Mouse (Mus musculus) cerebellum, adult 2 months (tissue): Measurements from ENCODE around the gene Tuba1c.

Experiments
- CTCF ChIP-seq: fragments of 200-500 bp; IDR thresholded peaks from 2 replicates; pipeline ENCODE4 v1.5.1; 2011; ENCODE audit warnings: low read depth, mild to moderate bottlenecking, control low read depth, low read length, moderate library complexity, borderline replicate concordance; ENCODE audit not compliant: insufficient read depth
- POLR2A ChIP-seq: fragments of 200-500 bp; IDR thresholded peaks from 2 replicates; pipeline ENCODE4 v1.6.1; 2011; ENCODE audit warnings: low read length, control low read depth, borderline replicate concordance; ENCODE audit not compliant: insufficient read depth

DNA sequence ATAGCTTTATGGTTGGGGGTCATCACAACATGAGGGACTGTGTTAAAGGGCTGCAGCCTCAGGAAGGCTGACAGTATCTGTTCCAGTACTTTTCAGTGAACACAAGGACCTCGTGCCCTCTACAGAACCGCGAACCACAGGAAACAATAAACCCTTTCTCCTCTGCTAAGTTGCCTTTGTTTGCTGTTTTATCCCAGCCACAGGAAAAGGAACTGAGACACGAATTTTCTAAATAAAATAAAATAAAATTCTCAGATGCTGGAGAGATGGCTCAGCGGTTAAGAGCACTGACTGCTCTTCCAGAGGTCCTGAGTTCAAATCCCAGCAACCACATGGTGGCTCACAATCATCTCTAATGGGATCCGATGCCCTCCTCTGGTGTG lies 30.9 kb upstream of the Tuba1c start:
- TF ChIP-seq POLR2A (no peak), CTCF (no peak)
